Mouse (Mus musculus) heart, adult 2 months (tissue): Measurements from ENCODE around the gene Orc5.

Experiments
- CTCF ChIP-seq: fragments of 200-600 bp; IDR thresholded peaks from 2 replicates; pipeline ENCODE4 v1.8.1; 2022; ENCODE audit warnings: antibody characterized with exemption, mild to moderate bottlenecking, moderate library complexity
- EP300 ChIP-seq: fragments of 200-500 bp; IDR thresholded peaks from 2 replicates; pipeline ENCODE4 v1.6.1; 2011; ENCODE audit warnings: low read depth, low read length, control low read depth; ENCODE audit not compliant: insufficient read depth
- POLR2A ChIP-seq: fragments of 200-500 bp; IDR thresholded peaks from 2 replicates; pipeline ENCODE4 v1.6.1; 2011; ENCODE audit warnings: mild to moderate bottlenecking, low read depth, low read length, control low read depth; ENCODE audit not compliant: insufficient read depth

DNA sequence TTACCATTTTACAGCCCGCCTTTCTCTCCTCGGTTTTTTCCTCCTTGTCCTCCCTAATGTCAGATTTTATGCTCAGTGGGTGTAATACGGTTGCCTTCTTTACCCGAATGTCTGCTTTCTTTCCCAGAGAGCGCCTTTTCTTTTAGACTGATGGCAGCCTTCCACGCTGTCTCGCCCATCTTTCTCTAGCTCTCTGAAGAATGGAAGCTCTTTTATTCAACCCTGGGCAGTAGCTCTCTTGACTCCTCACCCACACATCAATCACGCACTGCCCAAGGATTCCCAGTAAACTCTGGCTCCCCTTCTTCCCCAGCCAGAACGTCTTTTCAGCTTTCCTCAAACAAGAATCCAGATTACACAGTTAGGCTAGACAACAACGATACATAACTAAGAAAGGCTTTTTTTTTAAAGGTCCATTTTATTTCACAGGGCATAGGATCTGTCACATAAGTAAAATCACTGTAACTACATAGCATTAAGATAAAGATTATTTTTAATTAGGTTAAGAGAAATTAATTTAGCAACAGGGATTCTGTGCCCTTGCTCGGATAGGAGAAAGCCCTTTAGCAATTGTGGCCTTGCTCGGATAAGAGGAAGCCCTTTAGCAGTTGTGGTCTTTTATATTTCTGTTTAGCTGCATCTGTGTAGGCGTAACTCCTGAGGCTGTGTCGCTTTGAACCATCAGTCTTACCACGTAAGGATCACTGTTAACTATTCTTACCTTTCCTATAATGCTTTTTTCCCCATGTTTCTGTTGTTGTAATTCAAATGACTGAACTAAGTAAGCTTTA is 97.2 kb downstream of the Orc5 start:
- TF ChIP-seq CTCF (no peak), POLR2A (no peak), EP300 (no peak)
